Mouse (Mus musculus) ovary, postnatal 10 days (tissue): ENCODE measurements around the gene Adam12.
A peak's percentile ranks its signal among the peaks of the same experiment; 100 is the strongest.

Experiments
- DNase-seq: peaks from one replicate; pipeline ENCODE4 v3.0.0; 2022; ENCODE audit warnings: low spot score

Gene Adam12

GRCm38 (mm10) chr7:134224741-134225612 lies 7.0 kb downstream of the Adam12 start:
- DNase-seq: peak; percentile 74

GRCm38 (mm10) chr7:134224421-134224740 lies 7.6 kb downstream of the Adam12 start:
- DNase-seq: peak; percentile 31

- DNase-seq: peak; percentile 81
Observed at GRCm38 (mm10) chr7:134223444-134224161, 8.3 kb downstream of the Adam12 start.

GRCm38 (mm10) chr7:134207956-134208355 lies 24.0 kb downstream of the Adam12 start:
- DNase-seq: no peak

- DNase-seq: no peak
Observed at GRCm38 (mm10) chr7:134193089-134193488, 38.9 kb downstream of the Adam12 start.

DNA sequence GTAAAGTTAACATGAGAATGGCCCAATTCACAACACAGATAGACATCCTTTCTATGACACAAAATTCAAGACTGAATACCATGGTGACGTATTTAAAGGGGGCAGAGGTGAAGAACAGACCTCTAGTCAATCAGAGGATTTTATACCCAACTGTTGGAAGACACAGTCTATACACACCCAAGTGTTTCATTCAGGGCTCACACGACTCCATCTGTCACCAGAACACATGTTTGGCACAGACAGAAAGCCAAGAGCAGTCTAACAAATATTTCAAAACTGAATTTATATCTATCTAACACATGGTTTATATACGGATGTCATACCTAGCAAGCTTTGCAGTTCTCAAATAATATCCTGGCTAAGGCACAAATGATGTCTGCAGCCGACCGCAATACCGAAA lies 41.8 kb downstream of the Adam12 start:
- no peak for DNase-seq

DNA sequence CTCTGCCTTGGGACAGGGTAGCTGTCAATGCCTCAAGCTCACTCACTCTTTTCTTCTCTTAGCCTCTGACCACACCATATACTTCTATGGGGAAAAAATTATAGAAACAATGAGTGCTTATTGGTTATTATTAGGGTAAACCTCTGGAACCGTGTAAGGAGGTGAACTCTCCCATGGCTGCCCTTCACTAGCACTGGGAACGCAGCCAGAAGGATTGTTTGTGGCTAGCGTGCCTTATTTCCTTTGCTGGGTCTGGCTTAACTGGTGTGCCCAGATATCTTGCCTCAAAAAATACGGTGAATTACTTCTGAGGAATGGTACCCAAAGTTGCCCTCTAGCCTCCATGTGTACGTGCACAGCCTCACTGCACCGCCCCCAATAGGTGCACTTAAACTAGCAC lies 43.4 kb downstream of the Adam12 start:
- no peak for DNase-seq

GRCm38 (mm10) chr7:134187946-134188345 lies 44.0 kb downstream of the Adam12 start:
- DNase-seq: no peak

DNA sequence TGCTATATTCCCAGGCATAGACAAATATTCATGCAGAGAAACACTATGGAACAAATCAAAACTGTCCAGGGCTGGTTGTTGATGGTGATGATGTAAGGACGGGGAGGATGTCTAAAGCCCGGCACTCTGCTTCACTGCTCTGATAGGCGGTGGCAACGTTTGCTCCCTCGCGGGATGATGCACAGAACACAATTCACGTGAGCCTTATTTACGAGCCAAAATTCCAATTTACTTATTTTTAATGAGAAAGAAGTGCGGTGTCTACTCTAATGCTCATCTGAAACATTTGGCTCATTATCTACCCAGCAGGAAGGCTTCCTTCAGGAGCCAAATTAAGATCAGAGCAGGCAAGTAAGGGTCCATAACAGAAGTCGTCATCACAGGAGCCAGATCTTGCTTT lies 45.4 kb downstream of the Adam12 start:
- no peak for DNase-seq

DNA sequence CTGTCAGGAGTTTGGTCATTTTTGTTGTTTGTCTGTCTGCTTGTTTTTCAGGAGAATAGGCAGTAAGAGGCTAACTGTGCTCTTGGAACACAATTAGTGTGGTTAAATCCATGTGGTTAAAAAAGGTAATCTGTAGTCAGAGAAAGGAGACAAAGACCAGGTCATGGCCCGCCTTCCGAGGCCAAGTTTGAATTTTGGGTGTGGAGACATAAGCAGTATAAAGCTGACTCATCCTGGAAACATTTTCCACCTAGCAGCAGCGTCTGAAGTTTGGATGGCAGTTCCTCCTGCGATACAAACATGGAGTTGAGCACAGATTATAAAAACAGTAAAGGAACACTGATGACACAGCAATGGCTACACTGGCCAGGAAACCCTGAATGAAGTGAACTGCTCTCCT lies 46.2 kb downstream of the Adam12 start:
- no peak for DNase-seq

DNA sequence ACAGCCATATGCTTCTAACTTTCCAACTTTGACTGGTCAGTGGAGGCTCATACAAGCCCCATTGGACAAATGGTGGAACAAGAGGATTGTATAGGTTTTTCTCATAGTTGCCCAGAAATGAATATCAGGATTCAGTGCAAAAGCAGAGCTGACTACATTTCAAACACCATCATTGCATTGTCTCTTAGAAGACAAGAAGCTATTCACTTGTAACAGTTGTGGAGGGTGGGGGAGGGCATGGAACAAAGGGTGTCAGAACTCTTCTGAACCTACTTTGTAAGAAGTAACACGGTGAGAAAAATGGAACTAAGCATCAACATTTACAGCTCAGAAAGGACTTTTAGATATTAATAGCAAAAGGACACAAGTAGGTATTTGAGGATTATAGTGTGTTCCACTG lies 50.2 kb downstream of the Adam12 start:
- no peak for DNase-seq

GRCm38 (mm10) chr7:134181056-134181455 lies 50.9 kb downstream of the Adam12 start:
- no peak for DNase-seq

GRCm38 (mm10) chr7:134177051-134177450 lies 54.9 kb downstream of the Adam12 start:
- no peak for DNase-seq

- DNase-seq: no peak
Observed at GRCm38 (mm10) chr7:134175201-134175600, 56.7 kb downstream of the Adam12 start.

DNA sequence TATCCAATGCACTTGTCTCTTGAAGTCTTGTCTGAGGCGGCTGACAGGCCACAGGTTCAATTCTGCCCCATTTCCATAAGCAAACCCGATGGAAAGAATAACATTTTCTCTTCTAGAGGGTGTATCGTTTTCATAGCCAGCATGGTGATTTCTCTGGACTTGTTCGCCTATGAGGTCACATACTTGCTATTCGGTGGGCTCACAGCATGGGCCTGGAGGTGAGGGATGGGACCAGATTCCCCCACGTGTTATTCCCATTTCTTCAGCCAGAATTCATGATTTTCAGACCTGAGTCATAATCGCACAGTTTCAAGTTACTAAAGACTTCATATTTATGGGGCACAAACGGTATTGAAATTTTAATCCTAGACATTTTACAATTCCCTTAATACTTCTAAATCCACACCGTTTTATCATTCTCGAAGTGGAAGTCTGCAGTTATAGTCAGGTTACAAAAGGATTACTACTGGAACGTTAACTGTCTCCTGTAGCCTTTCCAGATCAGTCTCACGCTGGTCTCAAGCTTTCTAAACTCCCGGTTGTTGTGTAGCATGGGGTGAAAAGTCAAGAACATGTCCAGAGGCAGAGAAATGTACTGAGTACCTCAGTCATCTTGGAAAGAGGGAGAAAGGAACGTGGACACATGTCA lies 58.4 kb downstream of the Adam12 start:
- DNase-seq: no peak

DNA sequence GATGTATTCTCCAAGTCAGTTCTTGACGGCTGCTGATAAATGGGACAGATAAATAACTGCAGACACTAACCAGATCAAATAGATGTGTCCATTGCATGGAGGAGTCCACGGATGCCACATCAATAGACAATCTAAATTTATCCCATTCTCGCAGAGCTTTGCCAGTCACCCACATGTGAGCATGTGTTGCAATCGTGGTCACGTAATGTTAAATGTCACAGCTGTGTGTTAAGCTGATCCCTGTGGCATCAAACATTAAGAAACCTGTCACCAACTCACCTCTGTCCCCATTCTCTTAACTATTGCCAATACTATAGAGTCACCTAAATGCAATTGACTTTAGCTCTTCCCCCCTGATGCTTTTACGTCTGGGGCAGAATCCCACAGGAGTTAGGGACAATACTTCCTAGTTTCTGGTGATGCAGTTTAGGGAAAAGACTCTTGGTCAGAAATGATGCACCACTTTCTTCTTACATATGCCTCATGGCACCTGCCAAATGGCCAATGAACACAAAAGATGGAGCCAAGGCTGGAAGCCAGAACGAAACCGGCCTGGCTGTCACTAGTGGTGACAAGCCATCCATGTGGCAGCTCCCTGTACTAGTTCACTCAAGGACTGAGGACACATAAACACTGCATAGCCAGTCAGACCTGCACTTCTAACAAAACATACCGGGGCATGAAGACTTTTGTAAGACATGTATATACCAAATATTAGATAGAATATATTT lies 61.6 kb downstream of the Adam12 start:
- no peak for DNase-seq

DNA sequence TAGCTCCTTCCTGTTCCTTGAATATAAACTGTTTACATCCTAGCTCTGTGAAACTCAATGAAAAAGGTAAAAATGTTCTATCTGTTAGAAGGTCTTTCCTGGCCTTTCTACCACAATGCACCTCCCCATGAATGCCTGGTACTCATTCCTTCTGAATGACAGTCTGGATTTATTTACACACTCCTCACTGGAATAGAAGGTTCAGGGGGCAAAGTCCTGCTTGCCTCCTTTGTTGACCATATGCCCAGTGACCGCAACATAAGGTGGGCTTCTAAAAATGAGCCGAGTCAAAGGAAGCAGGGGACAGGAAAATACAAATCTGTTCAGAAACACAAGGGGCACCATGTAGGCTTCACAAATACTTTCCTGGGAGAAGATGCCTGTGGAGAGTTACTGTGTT lies 62.2 kb downstream of the Adam12 start:
- no peak for DNase-seq

- no peak for DNase-seq
Observed at GRCm38 (mm10) chr7:134167586-134167985, 64.4 kb downstream of the Adam12 start.

DNA sequence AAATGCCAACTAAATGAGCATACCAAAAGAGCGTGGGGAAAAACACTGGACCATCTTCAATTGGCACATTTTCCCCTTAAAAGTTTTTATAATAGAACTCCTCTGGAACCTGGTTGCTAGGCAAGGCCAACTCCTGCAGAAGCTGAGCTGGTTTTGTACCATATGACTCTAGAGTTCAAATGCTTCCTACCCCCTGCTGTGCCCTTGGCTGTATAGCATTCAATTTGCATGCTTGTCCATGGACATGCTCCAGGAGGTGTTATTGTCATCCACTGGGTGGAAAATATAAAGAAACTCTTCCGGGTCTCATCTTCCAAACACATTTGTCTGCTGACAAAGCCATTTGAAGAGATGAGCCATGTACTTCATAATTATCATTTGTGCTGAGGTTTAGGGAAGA lies 68.2 kb downstream of the Adam12 start:
- no peak for DNase-seq

GRCm38 (mm10) chr7:134162886-134163285 lies 69.1 kb downstream of the Adam12 start:
- DNase-seq: no peak

DNA sequence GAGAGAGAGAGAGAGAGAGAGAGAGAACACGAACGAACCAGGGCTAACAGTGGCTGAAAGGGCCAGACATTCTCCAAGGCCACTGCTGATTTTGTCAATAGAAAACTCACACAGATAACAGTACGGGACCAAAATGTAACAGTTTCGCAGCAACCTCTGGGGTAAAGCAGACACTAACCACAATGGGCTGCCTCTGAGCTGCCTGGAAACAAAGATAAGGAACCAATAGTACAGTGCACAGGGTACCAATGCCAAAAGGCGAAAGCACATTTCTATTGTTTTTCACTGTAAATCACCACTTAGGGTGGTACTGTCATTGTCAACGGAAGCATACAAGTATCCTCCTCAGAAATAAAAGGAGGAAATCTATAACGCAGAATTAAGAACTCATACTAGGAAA lies 72.3 kb downstream of the Adam12 start:
- DNase-seq: no peak

GRCm38 (mm10) chr7:134151330-134151729 lies 80.6 kb downstream of the Adam12 start:
- DNase-seq: no peak
